Mouse (Mus musculus) erythroblast, embryonic 14.5 days (primary cell): ENCODE data around the gene Exoc4.

Source experiments
- GATA1 ChIP-seq: IDR thresholded peaks from 2 replicates; pipeline ENCODE4 v1.6.1; 2012; ENCODE audit warnings: low read length, inconsistent platforms, mixed read lengths
- TAL1 ChIP-seq: IDR thresholded peaks from 3 replicates; pipeline ENCODE4 v1.6.1; 2012; ENCODE audit warnings: low read length, inconsistent platforms, mixed read lengths

- TF ChIP-seq GATA1, result no peak
- TF ChIP-seq TAL1, result no peak
These were observed 716.7 kb downstream of the Exoc4 start for GRCm38 (mm10) chr6:33965571-33965970.
